Mouse (Mus musculus) CD4-positive, CD25-positive, alpha-beta regulatory T cell, adult 2 months (primary cell): ENCODE data around the gene C3.

ENCODE experiments used
- DNase-seq: peaks from one replicate; pipeline ENCODE4 v3.0.0-alpha.2; 2012; ENCODE audit warnings: low read depth, low spot score

C3 gene

DNA sequence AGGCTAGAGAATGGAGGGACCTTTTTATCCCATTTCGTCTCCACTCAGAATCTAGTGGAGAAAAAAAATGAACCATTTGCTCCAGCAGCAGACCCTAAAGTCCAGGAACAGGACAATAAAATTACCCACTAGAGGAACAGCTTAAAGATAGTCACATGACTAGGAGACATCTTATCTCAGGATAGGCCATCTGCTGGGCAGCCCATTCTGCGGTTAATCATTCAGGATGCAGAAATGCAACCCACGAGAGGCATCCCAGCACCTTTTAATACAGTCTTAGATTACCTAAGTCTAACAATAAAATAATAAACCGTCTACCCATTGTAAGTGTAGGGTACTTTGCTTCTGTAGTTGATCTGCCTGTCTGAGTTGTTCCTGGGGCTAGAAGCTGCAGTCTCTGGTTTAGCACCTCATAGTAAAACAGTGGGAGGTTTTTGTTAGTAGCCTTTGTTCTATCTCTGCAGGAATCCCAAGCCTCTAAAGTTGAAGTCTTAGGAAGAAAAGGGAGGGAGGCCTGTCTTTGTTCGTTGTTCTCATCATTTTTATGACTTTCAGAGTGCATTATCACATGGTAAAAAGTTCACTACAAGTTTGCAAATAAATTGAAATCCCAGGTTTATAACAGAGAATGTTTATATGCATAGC, 57.2 kb downstream of the C3 start:
- DNase-seq: no peak

- DNase-seq: peak; percentile 90
Measured at GRCm38 (mm10) chr17:57166800-57167791, 60.8 kb downstream of the C3 start.
